Mouse (Mus musculus): ENCODE measurements around the gene Lmbr1l.
"Not testable (repeated sequence)": the region's sequence is repeated elsewhere in the genome, so short reads cannot be mapped to it uniquely, and the experiment has no call there.

Lmbr1l gene

DNA sequence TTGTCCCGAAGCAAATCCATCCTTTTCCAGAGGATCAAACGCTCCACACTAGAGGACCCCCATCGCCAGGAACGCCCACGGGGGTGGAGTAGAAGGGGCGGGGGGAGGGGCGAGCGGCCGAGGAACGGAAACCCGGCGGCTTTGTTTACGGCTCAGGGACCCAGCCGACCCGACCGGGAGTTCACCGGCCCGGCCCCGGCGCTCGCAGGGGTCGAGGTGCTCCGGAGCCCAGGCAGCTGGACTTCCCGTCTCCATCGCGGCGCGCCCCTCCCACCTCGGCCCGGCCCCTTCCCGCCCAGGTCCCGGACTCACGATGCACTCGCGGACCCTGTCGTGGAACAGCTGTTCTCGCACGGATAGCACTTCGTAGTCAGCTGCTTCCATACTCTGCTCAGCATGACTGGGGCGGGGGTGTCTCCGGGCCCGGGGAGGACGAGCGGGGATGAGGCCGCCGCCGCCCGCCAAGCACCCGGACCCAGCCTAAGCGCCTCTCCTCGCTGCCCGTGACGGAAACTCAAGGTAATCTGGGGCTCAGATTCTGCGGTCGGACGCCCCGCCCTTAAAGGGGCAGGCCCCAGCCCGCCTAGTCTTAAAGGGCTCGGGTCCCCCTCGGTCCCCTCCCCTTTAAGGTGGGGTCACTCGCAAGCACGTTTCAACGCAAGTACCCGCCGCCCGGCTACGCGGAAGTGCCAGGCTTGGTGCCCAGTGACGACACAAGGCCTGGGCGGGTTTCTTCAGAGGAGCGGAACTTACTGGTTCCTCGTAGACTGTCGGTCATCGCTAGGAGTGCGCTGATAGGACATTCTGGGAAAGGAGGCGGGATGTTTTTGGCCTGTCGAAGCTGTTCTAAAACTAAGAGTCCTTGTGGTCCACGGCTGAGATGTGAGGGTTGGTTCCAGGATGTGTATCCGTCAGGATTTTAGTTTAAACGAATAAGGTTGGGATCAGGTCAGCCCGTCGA, at the start of gene Lmbr1l:
Lmbr1l (minus strand) TSS at position 694 of the 961 bp plus-strand sequence.
- DNase-seq (ENCODE audit: low read depth, low spot score) = peak; percentile 99

DNA sequence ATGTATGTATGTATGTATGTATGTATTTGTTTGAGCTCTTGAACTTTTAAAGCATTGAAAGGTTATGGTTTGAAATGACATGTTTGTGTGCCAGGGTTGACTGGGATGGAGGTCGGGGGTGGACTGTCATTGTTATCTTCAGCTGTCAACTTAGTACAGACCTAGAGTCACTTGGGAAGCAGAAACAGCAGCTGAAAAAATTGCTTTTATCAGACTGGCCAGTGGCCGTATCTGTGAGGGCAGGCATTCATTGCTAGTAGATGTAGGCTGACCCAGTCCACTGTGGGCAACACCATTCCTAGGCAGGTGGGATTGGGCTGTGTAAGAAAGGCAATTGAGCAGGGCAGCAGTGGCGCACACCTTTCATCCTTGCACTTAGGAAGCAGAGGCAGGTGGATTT, 41.5 kb upstream of the Lmbr1l start:
- DNase-seq (ENCODE audit: low read depth, low spot score) = no peak

DNA sequence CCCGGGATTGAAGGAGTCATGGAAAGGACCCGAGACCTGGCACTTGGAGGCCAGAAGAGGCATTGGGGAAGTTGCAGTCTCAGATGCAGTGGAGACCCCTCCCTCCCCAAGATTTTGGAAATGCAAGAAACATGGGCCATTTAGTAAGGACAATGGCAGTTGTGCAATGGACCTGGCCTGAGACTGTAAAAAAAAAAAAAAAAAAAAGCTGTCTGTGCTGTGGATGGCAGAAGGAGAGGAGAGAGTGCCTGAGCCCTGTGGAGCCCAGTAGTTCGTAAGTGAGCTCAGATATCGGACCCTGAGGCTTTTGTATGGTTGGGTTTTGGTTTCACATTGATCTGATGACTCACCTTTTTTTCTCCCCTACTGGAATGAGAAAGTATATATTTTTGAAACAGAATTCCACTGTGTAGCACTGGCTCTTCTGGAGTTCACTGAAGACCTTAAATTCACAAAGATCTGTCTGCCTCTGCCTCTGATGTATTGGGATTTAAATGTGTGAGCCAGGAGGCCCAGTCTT, 40.9 kb upstream of the Lmbr1l start:
- DNase-seq (ENCODE audit: low read depth, low spot score) = no peak

- no peak for DNase-seq (ENCODE audit: low read depth, low spot score)
Observed at GRCm38 (mm10) chr15:98957475-98957874, 39.4 kb upstream of the Lmbr1l start.

DNA sequence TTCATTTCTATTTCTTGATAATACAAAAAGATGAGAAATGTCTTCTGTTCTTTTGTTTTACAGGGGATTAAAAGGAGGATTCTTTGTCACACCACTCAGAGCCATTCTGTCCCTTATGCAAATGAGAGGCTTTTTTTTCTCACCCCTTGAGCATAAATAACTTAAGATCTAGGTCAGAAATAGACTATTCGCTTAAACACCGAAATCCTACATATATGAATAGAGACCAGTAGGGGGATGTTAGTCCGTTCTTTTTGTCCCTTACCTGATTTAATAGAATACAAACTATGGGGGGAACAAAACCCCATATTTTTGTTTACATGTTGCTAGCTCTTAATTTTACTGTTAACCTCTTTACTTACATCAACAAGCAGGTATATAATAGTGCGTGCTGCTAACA, 38.0 kb upstream of the Lmbr1l start:
- DNase-seq (ENCODE audit: low read depth, low spot score) = no peak

- DNase-seq (ENCODE audit: low read depth, low spot score) = no peak
Observed at GRCm38 (mm10) chr15:98955324-98955723, 37.3 kb upstream of the Lmbr1l start.

- no peak for DNase-seq (ENCODE audit: low read depth, low spot score)
Observed at GRCm38 (mm10) chr15:98954425-98955253, 36.6 kb upstream of the Lmbr1l start.

- DNase-seq (ENCODE audit: low read depth, low spot score) = peak; percentile 99
Observed at GRCm38 (mm10) chr15:98953401-98954356, 35.6 kb upstream of the Lmbr1l start, which contains the start of the genes Gm49450 and Tuba1a. Gm49450 (minus strand) TSS chr15:98953551. Tuba1a (minus strand) TSS chr15:98953703.

DNA sequence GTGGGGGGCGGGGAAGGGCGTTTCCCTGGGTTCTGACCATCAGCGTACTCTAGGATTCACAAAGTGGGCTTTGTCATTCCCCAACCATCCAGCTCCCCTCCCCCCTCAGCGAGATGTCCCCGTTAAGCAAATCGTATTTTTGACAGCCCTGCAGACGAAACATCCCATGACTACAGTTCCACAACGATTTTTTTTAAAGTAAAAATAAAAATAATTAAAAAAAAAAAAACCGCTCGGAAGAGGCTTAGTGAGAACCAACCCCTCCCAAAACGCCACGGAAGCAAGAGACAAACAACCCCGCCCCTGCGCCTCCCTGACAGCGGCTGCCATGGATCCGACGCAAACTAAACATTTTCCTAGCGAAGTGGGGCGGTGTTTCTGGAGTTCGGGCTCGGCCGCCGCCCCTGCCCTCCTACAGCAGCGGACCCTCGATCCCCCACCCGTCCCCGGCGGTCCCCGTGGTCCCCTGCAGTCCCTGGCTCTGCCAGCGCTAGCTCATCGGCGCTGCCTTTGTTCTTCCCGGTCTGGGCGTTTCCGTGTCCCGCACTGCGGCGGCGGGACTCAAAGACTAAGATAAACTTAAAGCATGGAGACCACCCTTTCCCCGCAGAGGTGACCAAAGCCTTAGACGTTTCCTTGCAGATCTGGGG, 34.8 kb upstream of the Lmbr1l start:
- no peak for DNase-seq (ENCODE audit: low read depth, low spot score)

DNA sequence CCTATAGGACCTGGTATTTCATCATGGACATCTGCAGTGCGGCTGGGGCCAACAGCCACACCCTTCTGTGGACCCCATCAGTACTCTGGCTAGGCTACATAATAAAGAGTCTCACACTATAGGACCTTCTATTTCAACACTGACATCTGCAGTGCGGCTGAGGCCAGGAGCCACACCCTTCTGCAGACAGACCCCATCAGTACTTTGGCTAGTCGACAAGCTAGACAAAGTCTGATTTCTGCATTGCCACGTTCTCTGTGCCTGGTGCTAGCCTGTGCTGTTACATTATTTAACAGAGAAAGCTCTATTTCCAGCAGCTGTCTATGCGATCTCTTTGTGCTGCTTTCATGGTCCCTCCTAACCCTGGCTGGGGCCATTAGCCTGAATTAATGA, 34.0 kb upstream of the Lmbr1l start:
- DNase-seq (ENCODE audit: low read depth, low spot score) = no peak

DNA sequence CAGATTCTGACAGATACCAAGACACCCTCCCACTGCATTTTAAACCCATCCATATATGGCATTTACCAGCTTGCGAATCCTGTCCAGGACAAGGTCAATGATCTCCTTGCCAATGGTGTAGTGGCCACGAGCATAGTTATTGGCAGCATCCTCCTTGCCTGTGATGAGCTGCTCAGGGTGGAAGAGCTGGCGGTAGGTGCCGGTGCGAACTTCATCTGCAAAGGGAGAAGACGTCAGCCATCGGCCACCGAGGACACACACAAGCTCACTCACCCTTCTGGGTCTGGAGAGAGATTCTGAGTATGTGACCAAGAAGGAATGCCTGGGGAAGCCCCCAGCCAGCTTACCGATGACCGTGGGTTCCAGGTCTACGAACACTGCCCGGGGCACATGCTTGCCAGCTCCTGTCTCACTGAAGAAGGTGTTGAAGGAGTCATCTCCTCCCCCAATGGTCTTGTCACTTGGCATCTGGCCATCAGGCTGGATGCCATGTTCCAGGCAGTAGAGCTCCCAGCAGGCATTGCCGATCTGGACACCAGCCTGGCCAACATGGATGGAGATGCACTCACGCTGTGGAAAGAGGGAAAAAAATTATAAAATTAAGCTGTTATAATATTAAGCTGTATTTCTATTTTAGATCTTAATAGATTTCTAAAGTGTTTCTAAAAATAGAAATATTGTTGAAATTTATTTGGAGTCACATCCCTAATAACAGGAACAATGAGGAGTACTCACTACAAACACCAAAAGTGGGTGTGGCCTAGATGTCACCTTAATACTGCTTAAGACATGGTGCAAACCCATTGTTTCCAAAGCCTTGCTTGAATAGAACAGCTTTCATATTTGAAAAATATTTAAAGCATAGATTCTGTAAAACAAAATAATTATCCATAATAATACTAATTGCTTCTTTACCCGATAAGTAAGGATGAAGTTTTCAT, 33.4 kb upstream of the Lmbr1l start:
- not testable (repeated sequence) for DNase-seq (ENCODE audit: low read depth, low spot score)

DNA sequence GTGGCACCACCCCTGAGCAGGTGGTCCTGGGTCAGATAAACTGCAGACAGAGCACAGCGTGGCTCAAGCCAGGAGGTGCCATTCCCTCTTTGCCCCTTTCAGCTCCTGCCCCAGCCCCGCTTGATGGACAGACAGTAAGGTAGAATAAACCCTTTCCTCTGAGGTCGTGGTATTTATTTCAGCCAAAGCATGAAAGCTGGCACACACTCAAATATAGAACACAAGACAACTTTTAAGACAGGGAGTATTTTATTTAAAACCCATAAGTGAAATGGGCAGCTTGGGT, 31.5 kb upstream of the Lmbr1l start:
- no peak for DNase-seq (ENCODE audit: low read depth, low spot score)

DNA sequence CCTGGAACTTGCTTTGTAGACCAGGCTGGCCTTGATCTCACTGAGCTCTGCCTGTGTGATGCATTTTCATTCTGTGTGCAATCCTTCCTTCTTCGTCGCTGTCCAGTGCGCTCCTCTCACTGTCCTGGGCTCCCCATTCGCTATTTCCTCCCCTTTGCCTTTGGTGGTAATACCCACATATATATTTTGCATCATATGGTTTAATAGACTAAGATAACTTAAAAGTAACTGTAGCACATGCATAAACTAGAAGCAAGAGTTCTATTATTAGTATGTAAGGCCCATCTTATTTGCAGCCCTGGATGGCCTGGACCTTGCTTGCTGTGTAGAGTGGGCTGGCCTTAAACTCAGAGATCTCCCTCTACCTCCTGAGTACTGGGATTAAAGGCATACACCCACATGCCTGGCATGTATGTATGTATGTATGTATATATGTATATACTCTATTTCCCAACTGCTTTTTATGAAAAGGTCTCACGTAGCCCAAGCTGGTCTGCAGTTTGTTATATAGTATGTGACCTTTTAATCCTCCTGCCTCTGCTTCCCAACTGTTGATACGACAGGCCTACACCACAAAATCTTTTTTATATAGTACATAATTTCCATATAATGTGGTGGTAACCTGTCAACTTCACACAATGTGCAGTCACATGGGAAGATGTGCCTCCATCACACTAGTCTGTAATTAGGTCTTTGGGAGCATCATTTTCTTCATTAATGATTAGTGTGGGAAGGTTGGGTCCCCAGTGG, 31.0 kb upstream of the Lmbr1l start:
- no peak for DNase-seq (ENCODE audit: low read depth, low spot score)

GRCm38 (mm10) chr15:98948382-98948781, 30.4 kb upstream of the Lmbr1l start:
- DNase-seq (ENCODE audit: low read depth, low spot score) = no peak

DNA sequence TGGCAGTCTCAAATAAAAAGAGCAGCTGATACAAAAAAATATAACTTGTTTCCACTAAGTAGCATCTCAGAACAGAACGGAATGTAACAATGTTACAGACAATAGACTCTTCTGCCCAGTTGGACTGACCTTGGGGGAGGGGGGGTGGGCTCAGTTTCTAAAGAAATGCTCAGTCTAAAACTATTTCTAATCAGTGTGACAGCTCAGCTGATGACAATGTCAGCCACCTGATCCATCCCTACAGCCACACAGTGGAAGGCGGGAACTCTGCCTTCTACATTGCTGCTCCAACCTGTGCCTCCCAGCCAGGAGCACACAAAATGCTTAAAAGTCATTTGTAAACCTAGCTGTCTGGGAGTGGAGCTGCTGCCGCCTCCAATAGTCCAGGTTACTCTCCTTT, 29.9 kb upstream of the Lmbr1l start:
- DNase-seq (ENCODE audit: low read depth, low spot score) = no peak

- no peak for DNase-seq (ENCODE audit: low read depth, low spot score)
Observed at GRCm38 (mm10) chr15:98943133-98943532, 25.1 kb upstream of the Lmbr1l start.

DNA sequence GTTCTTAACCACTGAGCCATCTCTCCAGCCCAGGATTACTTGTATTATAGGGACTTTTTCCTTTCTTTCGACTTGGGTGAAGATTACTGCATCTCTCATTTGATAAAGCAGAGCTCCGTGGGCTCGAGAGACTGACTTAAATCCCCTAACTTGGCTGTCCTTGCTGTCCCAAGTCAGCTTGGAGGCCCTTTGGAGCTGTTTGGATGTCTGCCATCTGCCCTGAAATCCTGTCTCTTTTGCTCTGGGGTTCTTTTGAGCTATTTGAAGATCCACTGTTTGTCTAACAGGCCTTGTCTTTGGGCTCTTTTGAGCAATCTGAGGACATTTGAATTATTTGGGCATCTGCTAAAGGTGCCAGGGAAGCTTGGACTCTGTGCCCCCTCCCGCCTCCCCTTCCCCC, 24.1 kb upstream of the Lmbr1l start:
- no peak for DNase-seq (ENCODE audit: low read depth, low spot score)

DNA sequence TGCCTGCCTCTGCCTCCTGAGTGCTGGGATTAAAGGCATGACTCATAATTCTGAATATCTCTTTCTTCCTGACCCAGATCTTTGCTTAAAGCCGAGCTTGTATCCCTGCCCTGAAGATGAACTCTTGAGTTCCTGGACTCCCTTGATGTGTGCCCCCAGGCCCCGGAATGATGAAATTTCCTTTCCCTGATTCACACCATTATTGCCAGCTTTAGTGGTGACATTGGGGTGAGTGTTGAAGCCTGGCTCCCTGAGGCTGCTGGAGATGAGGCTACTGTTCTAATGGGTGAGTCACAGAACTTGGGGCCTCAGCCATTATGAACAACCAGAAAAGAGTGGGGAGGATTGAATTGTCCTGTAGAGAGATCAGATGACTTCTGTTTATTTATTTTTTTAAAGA, 23.5 kb upstream of the Lmbr1l start:
- DNase-seq (ENCODE audit: low read depth, low spot score) = no peak

DNA sequence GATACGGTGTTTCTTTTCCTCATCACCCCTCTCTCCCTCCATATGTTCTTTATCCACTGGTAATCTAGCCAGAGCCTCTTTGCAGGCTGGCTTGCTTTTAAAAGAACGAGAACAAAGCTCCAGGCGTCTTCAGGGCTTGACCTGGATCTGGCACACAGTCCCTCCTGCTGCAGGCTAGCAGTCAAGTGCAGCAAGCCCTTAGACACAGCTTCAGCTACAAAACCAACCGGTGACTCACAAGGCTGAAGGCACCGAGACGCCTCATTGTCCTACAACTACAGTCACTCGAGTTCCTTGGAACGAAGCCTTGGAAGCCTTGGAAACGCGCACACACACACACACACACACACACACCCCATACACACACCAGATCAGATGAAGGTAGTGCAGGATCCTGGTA, 22.8 kb upstream of the Lmbr1l start:
- no peak for DNase-seq (ENCODE audit: low read depth, low spot score)

Data from brain, embryonic 18.5 days (tissue).